Mouse (Mus musculus): ENCODE results near the gene Olfr578. TPM values are rescaled to one million over a fixed set of nuclear protein-coding genes. Genes with fewer than 3 reads are reported as not detected.

Gene Olfr578
- not detected for total RNA-seq (2023)

DNA sequence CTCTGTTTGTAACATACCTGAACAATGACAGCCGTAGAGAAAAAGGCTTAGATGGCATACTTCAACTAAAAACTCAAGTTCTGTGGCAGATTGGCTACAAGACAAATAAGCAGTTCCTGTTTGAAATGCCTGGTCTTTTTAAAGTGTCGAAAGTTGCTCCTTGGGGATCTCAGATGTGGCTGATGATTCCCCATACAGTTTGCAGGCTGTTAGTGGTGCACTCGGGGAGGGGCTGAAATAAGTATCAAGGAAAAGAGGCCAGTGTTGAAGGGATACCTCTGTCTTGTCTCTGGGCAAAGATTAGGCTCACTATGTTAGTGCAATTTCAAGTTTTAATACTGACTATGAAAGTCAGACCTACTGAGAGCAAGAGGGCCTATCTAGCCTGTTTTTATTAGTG is at the start of gene Olfr578:
Gene Olfr578, minus strand, starts transcription at position 101 of the 400 bp plus-strand sequence.

DNA sequence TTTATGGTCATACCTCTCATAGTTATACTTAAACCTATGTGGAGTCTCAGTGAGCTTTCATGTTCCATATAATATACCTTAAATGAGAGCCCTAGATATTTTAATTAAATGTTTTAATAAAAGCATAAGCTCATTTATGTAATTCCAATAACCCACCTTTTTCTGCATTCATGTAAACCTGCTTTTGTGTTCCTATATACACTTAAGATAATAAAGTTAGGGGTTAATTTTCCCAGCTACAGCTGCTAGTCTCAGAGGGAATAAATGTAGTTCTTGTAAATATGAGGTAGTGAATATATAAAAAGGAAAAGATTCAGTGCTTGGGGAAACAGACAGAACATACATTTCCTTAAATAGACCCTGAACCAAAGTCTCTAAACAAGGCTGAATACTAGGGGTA is 48.6 kb upstream of the Olfr578 start, which contains the start of gene Olfr582:
Gene Olfr582, plus strand, starts transcription at position 301 of the 400 bp plus-strand sequence.

GRCm38 (mm10) chr7:102975843-102976242 is 13.3 kb downstream of the Olfr578 start, which contains the start of gene Olfr577:
Gene Olfr577 (minus strand): TSS chr7:102975943.

GRCm38 (mm10) chr7:102962360-102962759 is 26.8 kb downstream of the Olfr578 start, which contains the start of gene Olfr576:
Gene Olfr576 (plus strand): TSS chr7:102962660.

GRCm38 (mm10) chr7:102958593-102958992 is 30.5 kb downstream of the Olfr578 start, which contains the start of gene Olfr575:
Gene Olfr575 (minus strand): TSS chr7:102958775.

DNA sequence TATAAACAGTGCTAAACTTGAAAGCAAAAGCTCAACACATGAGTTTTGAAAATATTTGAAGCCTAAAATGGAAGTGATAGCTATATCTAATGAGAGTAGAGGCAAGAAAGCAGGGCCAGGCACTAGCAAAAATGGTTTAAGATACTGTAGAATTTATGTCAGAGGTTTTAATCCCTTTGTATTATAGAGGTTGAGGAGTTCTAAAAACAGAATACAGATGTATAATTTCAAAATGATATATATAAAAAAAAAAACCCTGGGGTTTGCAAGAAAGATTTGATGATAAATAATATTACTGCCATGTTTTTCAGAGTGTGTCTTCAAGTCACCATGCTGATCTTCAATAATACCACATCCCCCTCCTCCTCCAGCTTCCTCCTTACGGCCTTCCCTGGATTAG is 41.0 kb downstream of the Olfr578 start, which contains the start of gene Olfr574:
Gene Olfr574, plus strand, starts transcription at position 301 of the 400 bp plus-strand sequence.

DNA sequence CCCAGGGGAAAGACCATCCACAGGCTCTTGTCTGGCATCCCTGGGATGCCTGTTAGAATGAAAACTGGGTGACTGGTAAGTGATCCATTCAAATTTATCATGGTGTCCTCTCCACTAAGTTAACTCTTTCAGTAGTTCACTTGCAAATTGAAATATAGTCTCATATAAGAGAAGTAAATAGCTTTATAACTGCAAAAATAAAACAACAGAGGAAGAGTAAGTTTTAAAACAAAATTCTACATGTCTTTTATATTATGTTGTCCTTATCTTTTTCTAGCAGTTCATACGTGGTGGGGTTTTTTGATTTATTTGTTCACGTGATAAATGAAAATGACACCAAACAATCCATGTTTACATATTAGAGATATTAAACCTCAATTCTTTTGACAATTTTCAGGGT is 46.6 kb downstream of the Olfr578 start, which contains the start of gene Olfr573-ps1:
Gene Olfr573-ps1, minus strand, starts transcription at position 101 of the 400 bp plus-strand sequence.

Other genes with a start within 250 kb of the Olfr578 start
- not detected for gene Olfr560, start 230.0 kb downstream of the Olfr578 start, total RNA-seq (2023)
- gene Olfr78, start 229.9 kb downstream of the Olfr578 start, total RNA-seq (2023), result not detected
- not detected for gene Olfr561, start 218.1 kb downstream of the Olfr578 start, total RNA-seq (2023)
- not detected for gene Olfr564, start 185.8 kb downstream of the Olfr578 start, total RNA-seq (2023)
- gene Olfr566, start 130.6 kb downstream of the Olfr578 start, total RNA-seq (2023), result not detected
- not detected for gene Olfr568, start 112.2 kb downstream of the Olfr578 start, total RNA-seq (2023)
- gene Olfr569, start 98.4 kb downstream of the Olfr578 start, total RNA-seq (2023), result not detected
- gene Olfr570, start 94.7 kb downstream of the Olfr578 start, total RNA-seq (2023), result not detected
- gene Olfr571, start 71.8 kb downstream of the Olfr578 start, total RNA-seq (2023), result not detected
- not detected for gene Olfr572, start 64.9 kb downstream of the Olfr578 start, total RNA-seq (2023)
- gene Olfr573-ps1, start 46.7 kb downstream of the Olfr578 start, total RNA-seq (2023), result not detected
- gene Olfr574, start 40.9 kb downstream of the Olfr578 start, total RNA-seq (2023), result not detected
- not detected for gene Olfr575, start 30.5 kb downstream of the Olfr578 start, total RNA-seq (2023)
- not detected for gene Olfr576, start 26.7 kb downstream of the Olfr578 start, total RNA-seq (2023)
- not detected for gene Olfr577, start 13.4 kb downstream of the Olfr578 start, total RNA-seq (2023)
- gene Olfr582, start 48.7 kb upstream of the Olfr578 start, total RNA-seq (2023), result not detected
- not detected for gene Olfr583, start 62.0 kb upstream of the Olfr578 start, total RNA-seq (2023)
- gene Olfr584, start 92.6 kb upstream of the Olfr578 start, total RNA-seq (2023), result not detected
- gene Olfr585, start 108.4 kb upstream of the Olfr578 start, total RNA-seq (2023), result not detected
- gene Olfr586, start 136.3 kb upstream of the Olfr578 start, total RNA-seq (2023), result not detected
- not detected for gene Olfr588-ps1, start 151.6 kb upstream of the Olfr578 start, total RNA-seq (2023)
- not detected for gene Olfr589, start 167.0 kb upstream of the Olfr578 start, total RNA-seq (2023)
- gene Olfr591, start 189.0 kb upstream of the Olfr578 start, total RNA-seq (2023), result not detected
- gene Olfr592, start 195.5 kb upstream of the Olfr578 start, total RNA-seq (2023), result not detected
- not detected for gene Olfr593, start 222.5 kb upstream of the Olfr578 start, total RNA-seq (2023)
- gene Olfr594, start 227.7 kb upstream of the Olfr578 start, total RNA-seq (2023), result not detected

All from CD4-positive naive resting alpha-beta T cell, adult 57 days (primary cell).